Mouse (Mus musculus): Measurements from ENCODE around the gene Dnaaf1. TPM values are rescaled to one million over a fixed set of nuclear protein-coding genes. Genes with fewer than 3 reads are reported as not detected.

The Dnaaf1 gene
- polyA plus RNA-seq, 1 experiment from 2014 or later: 2.5 TPM

- H3K4me2 ChIP-seq (ENCODE audit: low read depth, low read length): no peak overlapping the region
- H3K4me3 ChIP-seq (ENCODE audit: low read depth, low read length): no peak overlapping the region
- no peak for ATAC-seq (ENCODE audit: low read depth)
- DNase-seq (ENCODE audit: low spot score): no peak
- no peak overlapping the region for H3K27ac ChIP-seq (replicated peaks; ENCODE audit: low read depth, low read length)
- peaks cover 4% of the 10 kb centered on the region; the same call in 1 of the 2 replicates for H3K4me1 ChIP-seq (ENCODE audit: control insufficient read depth, insufficient read depth, low read length)
- no peaks in the 10 kb centered on the region for H3K27me3 ChIP-seq (replicated peaks; ENCODE audit: control insufficient read depth, insufficient read depth, low read length)
- peaks cover 16% of the 10 kb centered on the region; the same call in 1 of the 2 replicates for H3K36me3 ChIP-seq (ENCODE audit: control insufficient read depth, insufficient read depth, low read length)
- no peak overlapping the region for H3K9ac ChIP-seq (ENCODE audit: low read depth, low read length)
- 84% methylated on average over 2 of the region's 2 CpGs for WGBS
- H3K9me3 ChIP-seq (ENCODE audit: control insufficient read depth, low read length): peaks cover 4% of the 10 kb centered on the region; the same call in 1 of the 2 replicates
Measured at GRCm38 (mm10) chr8:119606224-119606623, 31.2 kb downstream of the Dnaaf1 start.

GRCm38 (mm10) chr8:119612471-119612870 is 37.4 kb downstream of the Dnaaf1 start, which contains the start of gene Adad2:
Gene Adad2 (plus strand): TSS chr8:119612747.
- no peak within 1 kb of the TSS for H3K27ac ChIP-seq (replicated peaks; ENCODE audit: low read depth, low read length)
- no peak within 1 kb of the TSS for H3K4me2 ChIP-seq (ENCODE audit: low read depth, low read length)
- H3K36me3 ChIP-seq (ENCODE audit: control insufficient read depth, insufficient read depth, low read length): no peaks in the 10 kb centered on the region
- WGBS: 79% methylated on average over 26 of the region's 26 CpGs
- ATAC-seq (ENCODE audit: low read depth) (no peak), DNase-seq (ENCODE audit: low spot score) (no peak)
- H3K9ac ChIP-seq (ENCODE audit: low read depth, low read length): no peak within 1 kb of the TSS
- peaks cover 4% of the 10 kb centered on the region; the same call in 1 of the 2 replicates for H3K9me3 ChIP-seq (ENCODE audit: control insufficient read depth, low read length)
- no peaks in the 10 kb centered on the region for H3K27me3 ChIP-seq (replicated peaks; ENCODE audit: control insufficient read depth, insufficient read depth, low read length)
- no peaks in the 10 kb centered on the region for H3K4me1 ChIP-seq (ENCODE audit: control insufficient read depth, insufficient read depth, low read length)
- no peak within 1 kb of the TSS for H3K4me3 ChIP-seq (ENCODE audit: low read depth, low read length)

GRCm38 (mm10) chr8:119615096-119615495 is 40.1 kb downstream of the Dnaaf1 start:
- H3K4me1 ChIP-seq (ENCODE audit: control insufficient read depth, insufficient read depth, low read length): no peaks in the 10 kb centered on the region
- 55% methylated on average over 12 of the region's 14 CpGs for WGBS
- H3K36me3 ChIP-seq (ENCODE audit: control insufficient read depth, insufficient read depth, low read length): no peaks in the 10 kb centered on the region
- no peaks in the 10 kb centered on the region for H3K27me3 ChIP-seq (replicated peaks; ENCODE audit: control insufficient read depth, insufficient read depth, low read length)
- H3K9me3 ChIP-seq (ENCODE audit: control insufficient read depth, low read length): no peaks in the 10 kb centered on the region
- no peak overlapping the region for H3K4me3 ChIP-seq (ENCODE audit: low read depth, low read length)
- no peak for DNase-seq (ENCODE audit: low spot score)
- no peak overlapping the region for H3K9ac ChIP-seq (ENCODE audit: low read depth, low read length)
- H3K27ac ChIP-seq (replicated peaks; ENCODE audit: low read depth, low read length): no peak overlapping the region
- H3K4me2 ChIP-seq (ENCODE audit: low read depth, low read length): no peak overlapping the region
- ATAC-seq (ENCODE audit: low read depth): no peak

- H3K36me3 ChIP-seq (ENCODE audit: control insufficient read depth, insufficient read depth, low read length): no peaks in the 10 kb centered on the region
- 70% methylated on average over 5 of the region's 7 CpGs for WGBS
- H3K9me3 ChIP-seq (ENCODE audit: control insufficient read depth, low read length): no peaks in the 10 kb centered on the region
- no peak overlapping the region for H3K27ac ChIP-seq (replicated peaks; ENCODE audit: low read depth, low read length)
- no peak overlapping the region for H3K4me2 ChIP-seq (ENCODE audit: low read depth, low read length)
- H3K27me3 ChIP-seq (replicated peaks; ENCODE audit: control insufficient read depth, insufficient read depth, low read length): no peaks in the 10 kb centered on the region
- ATAC-seq (ENCODE audit: low read depth): no peak
- DNase-seq (ENCODE audit: low spot score): no peak
- H3K9ac ChIP-seq (ENCODE audit: low read depth, low read length): no peak overlapping the region
- no peaks in the 10 kb centered on the region for H3K4me1 ChIP-seq (ENCODE audit: control insufficient read depth, insufficient read depth, low read length)
- H3K4me3 ChIP-seq (ENCODE audit: low read depth, low read length): no peak overlapping the region
Measured at GRCm38 (mm10) chr8:119616358-119616757, 41.3 kb downstream of the Dnaaf1 start.

DNA sequence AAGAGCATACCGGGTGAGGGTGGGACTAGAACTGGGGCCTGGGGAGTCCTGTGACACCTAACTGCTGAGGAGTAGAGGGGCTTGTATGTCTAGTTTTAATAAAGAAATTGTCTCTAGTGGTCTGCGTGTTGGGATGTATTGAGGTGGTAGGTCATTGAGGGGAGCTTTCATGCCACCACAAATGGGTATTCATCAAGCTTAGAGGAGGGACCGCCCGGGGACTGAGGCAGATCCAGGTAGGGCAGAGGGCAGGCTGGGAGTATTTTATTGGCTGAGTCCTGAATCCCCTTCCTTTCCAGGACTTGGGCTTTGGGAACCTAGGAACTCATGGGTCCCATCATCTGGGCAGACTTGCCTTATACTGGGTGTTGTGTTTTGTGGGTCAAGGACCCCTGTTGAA is 41.8 kb downstream of the Dnaaf1 start:
- Histone ChIP-seq H3K4me1 (ENCODE audit: control insufficient read depth, insufficient read depth, low read length) (no peaks in the 10 kb centered on the region), H3K27me3 (replicated peaks; ENCODE audit: control insufficient read depth, insufficient read depth, low read length) (no peaks in the 10 kb centered on the region), H3K4me3 (ENCODE audit: low read depth, low read length) (no peak overlapping the region), H3K36me3 (ENCODE audit: control insufficient read depth, insufficient read depth, low read length) (no peaks in the 10 kb centered on the region), H3K9me3 (ENCODE audit: control insufficient read depth, low read length) (no peaks in the 10 kb centered on the region), H3K9ac (ENCODE audit: low read depth, low read length) (no peak overlapping the region), H3K27ac (replicated peaks; ENCODE audit: low read depth, low read length) (no peak overlapping the region), H3K4me2 (ENCODE audit: low read depth, low read length) (no peak overlapping the region)
- ATAC-seq (ENCODE audit: low read depth) (no peak), DNase-seq (ENCODE audit: low spot score) (no peak)
- WGBS: 92% methylated on average over 4 of the region's 4 CpGs

GRCm38 (mm10) chr8:119617586-119617985 is 42.6 kb downstream of the Dnaaf1 start:
- no peak for DNase-seq (ENCODE audit: low spot score)
- Histone ChIP-seq H3K36me3 (ENCODE audit: control insufficient read depth, insufficient read depth, low read length) (no peaks in the 10 kb centered on the region), H3K9ac (ENCODE audit: low read depth, low read length) (no peak overlapping the region), H3K4me1 (ENCODE audit: control insufficient read depth, insufficient read depth, low read length) (no peaks in the 10 kb centered on the region), H3K27ac (replicated peaks; ENCODE audit: low read depth, low read length) (no peak overlapping the region), H3K27me3 (replicated peaks; ENCODE audit: control insufficient read depth, insufficient read depth, low read length) (no peaks in the 10 kb centered on the region), H3K4me2 (ENCODE audit: low read depth, low read length) (no peak overlapping the region), H3K9me3 (ENCODE audit: control insufficient read depth, low read length) (no peaks in the 10 kb centered on the region), H3K4me3 (ENCODE audit: low read depth, low read length) (no peak overlapping the region)
- ATAC-seq (ENCODE audit: low read depth): no peak
- 89% methylated on average over 5 of the region's 5 CpGs for WGBS

DNA sequence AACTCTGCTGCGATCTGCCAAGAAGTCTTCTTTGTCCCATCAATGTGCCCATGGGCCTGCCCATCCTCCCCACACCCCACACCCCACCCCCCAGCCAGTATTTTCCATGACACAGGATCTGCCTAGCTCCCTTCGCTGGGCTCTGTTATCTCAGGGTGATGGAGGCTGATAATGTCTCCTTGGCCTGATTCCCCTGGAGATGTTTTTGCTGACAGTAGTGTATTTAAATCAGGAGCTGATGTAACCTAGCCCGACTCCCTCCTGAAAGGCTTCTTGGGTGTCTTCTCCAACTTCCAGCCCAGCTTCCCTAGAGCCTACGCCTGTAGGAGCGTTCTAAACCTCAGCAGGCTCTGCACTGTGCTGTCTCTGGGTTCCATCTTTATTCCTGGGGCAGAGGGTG is 43.9 kb downstream of the Dnaaf1 start:
- WGBS: 65% methylated on average over 5 of the region's 5 CpGs
- no peak overlapping the region for H3K27ac ChIP-seq (replicated peaks; ENCODE audit: low read depth, low read length)
- H3K4me2 ChIP-seq (ENCODE audit: low read depth, low read length): no peak overlapping the region
- H3K9me3 ChIP-seq (ENCODE audit: control insufficient read depth, low read length): no peaks in the 10 kb centered on the region
- no peak overlapping the region for H3K4me3 ChIP-seq (ENCODE audit: low read depth, low read length)
- H3K9ac ChIP-seq (ENCODE audit: low read depth, low read length): no peak overlapping the region
- H3K36me3 ChIP-seq (ENCODE audit: control insufficient read depth, insufficient read depth, low read length): no peaks in the 10 kb centered on the region
- ATAC-seq (ENCODE audit: low read depth) (no peak), DNase-seq (ENCODE audit: low spot score) (no peak)
- H3K4me1 ChIP-seq (ENCODE audit: control insufficient read depth, insufficient read depth, low read length): no peaks in the 10 kb centered on the region
- H3K27me3 ChIP-seq (replicated peaks; ENCODE audit: control insufficient read depth, insufficient read depth, low read length): no peaks in the 10 kb centered on the region

GRCm38 (mm10) chr8:119620116-119620840 is 45.2 kb downstream of the Dnaaf1 start:
- H3K36me3 ChIP-seq (ENCODE audit: control insufficient read depth, insufficient read depth, low read length): no peaks in the 10 kb centered on the region
- no peaks in the 10 kb centered on the region for H3K9me3 ChIP-seq (ENCODE audit: control insufficient read depth, low read length)
- H3K4me1 ChIP-seq (ENCODE audit: control insufficient read depth, insufficient read depth, low read length): no peaks in the 10 kb centered on the region
- 62% methylated on average over 6 of the region's 6 CpGs for WGBS
- no peak overlapping the region for H3K4me2 ChIP-seq (ENCODE audit: low read depth, low read length)
- H3K4me3 ChIP-seq (ENCODE audit: low read depth, low read length): no peak overlapping the region
- H3K27ac ChIP-seq (replicated peaks; ENCODE audit: low read depth, low read length): no peak overlapping the region
- ATAC-seq (ENCODE audit: low read depth) (no peak), DNase-seq (ENCODE audit: low spot score) (no peak)
- no peaks in the 10 kb centered on the region for H3K27me3 ChIP-seq (replicated peaks; ENCODE audit: control insufficient read depth, insufficient read depth, low read length)
- H3K9ac ChIP-seq (ENCODE audit: low read depth, low read length): no peak overlapping the region

DNA sequence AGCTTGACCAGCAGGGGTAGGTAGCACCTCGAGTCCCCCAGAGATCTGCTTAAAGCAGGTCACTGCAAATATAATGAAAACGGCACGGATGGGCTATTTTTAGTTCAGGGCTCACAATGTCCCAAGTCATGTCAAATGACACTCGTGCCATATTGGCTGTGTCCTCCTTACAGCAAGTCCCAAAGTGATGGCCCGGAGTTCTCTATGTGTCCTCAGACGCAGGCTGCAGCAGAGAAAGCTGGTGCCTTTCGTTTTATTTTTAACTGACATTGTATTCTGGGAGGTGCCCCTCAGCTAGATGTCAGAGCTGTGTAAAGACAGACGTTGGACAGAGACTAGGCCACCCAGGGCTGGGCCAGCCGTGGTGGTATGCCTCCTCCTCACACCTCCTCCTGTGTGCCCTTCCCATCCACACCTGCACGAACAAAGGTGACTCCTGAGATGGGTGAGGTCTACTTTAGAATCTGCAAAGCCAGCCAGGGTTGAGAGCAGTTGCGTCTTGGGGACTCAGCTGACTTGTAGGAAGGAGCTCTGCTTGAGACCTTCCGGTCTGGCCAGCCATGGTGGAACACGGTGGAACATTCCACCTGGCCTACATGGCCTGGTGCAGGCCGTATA is 45.9 kb downstream of the Dnaaf1 start:
- Histone ChIP-seq H3K4me2 (ENCODE audit: low read depth, low read length) (no peak overlapping the region), H3K9me3 (ENCODE audit: control insufficient read depth, low read length) (no peaks in the 10 kb centered on the region), H3K27ac (replicated peaks; ENCODE audit: low read depth, low read length) (no peak overlapping the region), H3K4me1 (ENCODE audit: control insufficient read depth, insufficient read depth, low read length) (no peaks in the 10 kb centered on the region), H3K27me3 (replicated peaks; ENCODE audit: control insufficient read depth, insufficient read depth, low read length) (no peaks in the 10 kb centered on the region), H3K36me3 (ENCODE audit: control insufficient read depth, insufficient read depth, low read length) (no peaks in the 10 kb centered on the region), H3K9ac (ENCODE audit: low read depth, low read length) (no peak overlapping the region), H3K4me3 (ENCODE audit: low read depth, low read length) (no peak overlapping the region)
- WGBS: 86% methylated on average over 14 of the region's 14 CpGs
- DNase-seq (ENCODE audit: low spot score): no peak
- ATAC-seq (ENCODE audit: low read depth): no peak

Measured in embryonic facial prominence, embryonic 14.5 days (tissue).